In the genomic region with DNA sequence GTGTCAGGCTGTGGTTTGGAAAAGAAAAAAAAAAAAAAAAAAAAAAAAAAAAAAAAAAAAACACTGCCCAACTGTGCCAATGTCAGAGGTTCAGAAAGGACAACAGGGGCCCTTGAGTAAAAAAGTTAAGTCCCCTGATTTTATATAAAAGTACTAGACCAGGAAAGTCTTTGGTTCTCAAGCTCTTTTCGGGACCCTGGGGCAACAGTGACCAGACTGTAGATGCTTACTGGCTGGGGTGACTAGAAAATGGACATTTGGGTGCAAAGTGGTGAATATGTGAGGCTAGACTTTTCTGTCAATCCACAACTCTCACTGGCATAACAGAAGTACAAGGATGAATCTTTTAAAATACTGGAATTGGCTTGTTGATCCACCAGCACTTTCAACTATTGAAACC, we compare ENCODE assay signal across 11 mouse cellular contexts. TPM values are rescaled to one million over a fixed set of nuclear protein-coding genes. Genes with fewer than 3 reads are reported as not detected.
DNase-seq lines count a peak whose midpoint lies in the region; ATAC-seq and TF ChIP-seq lines count a peak whose summit lies in the region.
"Had no signal": no experiment of that assay in that cellular context is flagged by ENCODE, and none has a peak within 500 bp of the region (broad histone marks: within the 10 kb centered on the region; RNA-seq: fewer than 3 reads in every experiment).

No protein-coding gene starts in this region.

- H3K36me3 ChIP-seq in heart, embryonic 11.5 days (ENCODE audit: control insufficient read depth, insufficient read depth, low read length), result no peaks in the 10 kb centered on the region
- no peaks in the 10 kb centered on the region for H3K36me3 ChIP-seq in lung, embryonic 15.5 days
- H3K36me3 ChIP-seq in lung, postnatal 0 days (ENCODE audit: insufficient read depth, low read length), result no peaks in the 10 kb centered on the region
- H3K36me3 ChIP-seq in limb, embryonic 10.5 days, result 0 out of 2 replicates have a peak, but pooled peaks cover 2% of the 10 kb centered on the region
- no peaks in the 10 kb centered on the region for H3K36me3 ChIP-seq in neural tube, embryonic 14.5 days (ENCODE audit: control insufficient read depth, insufficient read depth, low read length)
- H3K36me3 ChIP-seq: intestine, embryonic 15.5 days; midbrain, embryonic 12.5 days had no signal

- TF ChIP-seq EP300 in lung, postnatal 0 days (IDR thresholded peaks at IDR 0.05), result no peak

- no peak overlapping the region for H3K27ac ChIP-seq in heart, embryonic 11.5 days (ENCODE audit: low read depth, low read length)
- no peak overlapping the region for H3K27ac ChIP-seq in lung, embryonic 15.5 days
- no peak overlapping the region for H3K27ac ChIP-seq in lung, postnatal 0 days (ENCODE audit: low read length)
- H3K27ac ChIP-seq in limb, embryonic 10.5 days, result peak overlapping the region; percentile 61
- no peak overlapping the region; the same call in 1 of the 2 replicates for H3K27ac ChIP-seq in neural tube, embryonic 14.5 days (ENCODE audit: low read depth, low read length)
- H3K27ac ChIP-seq: gastrocnemius, adult 2 months; intestine, embryonic 15.5 days; midbrain, embryonic 12.5 days had no signal

- no peak for TF ChIP-seq CTCF in lung, postnatal 0 days (IDR thresholded peaks at IDR 0.05)

- ATAC-seq in heart, embryonic 11.5 days (replicated peaks; ENCODE audit: insufficient number of reproducible peaks, low FRiP score, low TSS enrichment), result no peak
- ATAC-seq in lung, embryonic 15.5 days (ENCODE audit: borderline replicate concordance, extremely low read depth, low FRiP score, low TSS enrichment), result no peak
- ATAC-seq in lung, postnatal 0 days, result no peak
- ATAC-seq in neural tube, embryonic 14.5 days (ENCODE audit: low read depth), result no peak

- no peak for DNase-seq in heart, adult 9 months (ENCODE audit: low spot score in 2 of 2)
- no peak for DNase-seq in lung, postnatal 0 days (ENCODE audit: low spot score)
- DNase-seq in limb, embryonic 10.5 days (ENCODE audit: low spot score), result no peak
- DNase-seq in cerebellum, postnatal 36 days, result no peak
- DNase-seq in left cerebral cortex, postnatal 4 days, result no peak

- H3K9ac ChIP-seq in heart, embryonic 11.5 days (ENCODE audit: low read depth, low read length), result no peak overlapping the region
- H3K9ac ChIP-seq in lung, embryonic 15.5 days, result no peak overlapping the region
- no peak overlapping the region for H3K9ac ChIP-seq in lung, postnatal 0 days (replicated peaks; ENCODE audit: low read depth)
- 0 out of 2 replicates have a peak overlapping the region, but pooled peaks have one; percentile 42 for H3K9ac ChIP-seq in neural tube, embryonic 14.5 days (replicated peaks; ENCODE audit: low read depth, low read length)
- H3K9ac ChIP-seq: intestine, embryonic 15.5 days had no signal

- H3K9me3 ChIP-seq in heart, embryonic 11.5 days (replicated peaks; ENCODE audit: control insufficient read depth, low read length), result no peaks in the 10 kb centered on the region
- no peaks in the 10 kb centered on the region for H3K9me3 ChIP-seq in lung, embryonic 15.5 days
- no peaks in the 10 kb centered on the region for H3K9me3 ChIP-seq in lung, postnatal 0 days (ENCODE audit: low read length)
- no peaks in the 10 kb centered on the region for H3K9me3 ChIP-seq in limb, embryonic 10.5 days (replicated peaks)
- no peaks in the 10 kb centered on the region for H3K9me3 ChIP-seq in neural tube, embryonic 14.5 days (ENCODE audit: control insufficient read depth, low read length)
- H3K9me3 ChIP-seq: intestine, embryonic 15.5 days; midbrain, embryonic 12.5 days had no signal

- peaks cover 3% of the 10 kb centered on the region for H3K27me3 ChIP-seq in heart, embryonic 11.5 days (ENCODE audit: control insufficient read depth, insufficient read depth, low read length)
- H3K27me3 ChIP-seq in lung, embryonic 15.5 days, result peaks cover 12% of the 10 kb centered on the region; the same call in 1 of the 2 replicates
- no peaks in the 10 kb centered on the region for H3K27me3 ChIP-seq in lung, postnatal 0 days (replicated peaks; ENCODE audit: insufficient read depth, low read length)
- H3K27me3 ChIP-seq in limb, embryonic 10.5 days (ENCODE audit: low read depth, poor library complexity, severe bottlenecking), result peaks cover 40% of the 10 kb centered on the region
- H3K27me3 ChIP-seq in neural tube, embryonic 14.5 days (ENCODE audit: control insufficient read depth, insufficient read depth, low read length), result peaks cover 3% of the 10 kb centered on the region; the same call in 1 of the 2 replicates

- intact Hi-C loops in left cerebral cortex, postnatal 4 days (cut with DNase I), result loop anchor here (10.0 kb wide), 1 partner anchor 165 kb away; no protein-coding TSS in a partner anchor

- 70% methylated on average over 1 of the region's 1 CpGs for WGBS in heart, embryonic 11.5 days (ENCODE audit: insufficient replicate concordance)
- WGBS in lung, embryonic 15.5 days, result 88% methylated on average over 1 of the region's 1 CpGs
- 85% methylated on average over 1 of the region's 1 CpGs for WGBS in lung, postnatal 0 days
- 68% methylated on average over 1 of the region's 1 CpGs for WGBS in limb, embryonic 10.5 days
- 88% methylated on average over 1 of the region's 1 CpGs for WGBS in neural tube, embryonic 14.5 days

- H3K4me3 ChIP-seq in heart, embryonic 11.5 days (ENCODE audit: low read depth, low read length), result no peak overlapping the region
- H3K4me3 ChIP-seq in lung, embryonic 15.5 days, result no peak overlapping the region
- no peak overlapping the region for H3K4me3 ChIP-seq in lung, postnatal 0 days (ENCODE audit: low read depth, low read length)
- H3K4me3 ChIP-seq in limb, embryonic 10.5 days, result no peak overlapping the region
- no peak overlapping the region for H3K4me3 ChIP-seq in neural tube, embryonic 14.5 days (ENCODE audit: low read depth, low read length)

- peaks cover 3% of the 10 kb centered on the region; the same call in 1 of the 2 replicates for H3K4me1 ChIP-seq in heart, embryonic 11.5 days (ENCODE audit: control insufficient read depth, insufficient read depth, low read length)
- peaks cover 17% of the 10 kb centered on the region for H3K4me1 ChIP-seq in lung, embryonic 15.5 days
- H3K4me1 ChIP-seq in lung, postnatal 0 days (ENCODE audit: insufficient read depth, low read depth, low read length), result no peaks in the 10 kb centered on the region
- H3K4me1 ChIP-seq in limb, embryonic 10.5 days, result peaks cover 27% of the 10 kb centered on the region
- peaks cover 7% of the 10 kb centered on the region; the same call in 1 of the 2 replicates for H3K4me1 ChIP-seq in neural tube, embryonic 14.5 days (ENCODE audit: control insufficient read depth, insufficient read depth, low read length)

- H3K4me2 ChIP-seq in heart, embryonic 11.5 days, result peak overlapping the region; percentile 96
- peak overlapping the region; percentile 97; the same call in 1 of the 2 replicates for H3K4me2 ChIP-seq in lung, embryonic 15.5 days
- H3K4me2 ChIP-seq in lung, postnatal 0 days (replicated peaks; ENCODE audit: low read depth, low read length), result no peak overlapping the region
- no peak overlapping the region for H3K4me2 ChIP-seq in neural tube, embryonic 14.5 days (ENCODE audit: low read depth, low read length)

RNA-seq across cellular contexts. Expression of gene Rasgef1b, which starts 1.1 kb away (rescaled TPM):
- polyA plus RNA-seq in heart, embryonic 11.5 days (2014; fragmentation: Nextera tagmentation; extraction: Ambion mirVana), result 41.6 and 44.2 TPM in 2 replicates
- 14.9 and 16.3 TPM in 2 replicates for polyA plus RNA-seq in lung, embryonic 15.5 days (2015; fragmentation: Nextera tagmentation; extraction: Ambion mirVana)
- 33.9 and 36.3 TPM in 2 replicates for polyA plus RNA-seq in lung, postnatal 0 days (2015; fragmentation: Nextera tagmentation; extraction: Ambion mirVana)
- polyA plus RNA-seq in limb, embryonic 10.5 days (2016; fragmentation: Nextera tagmentation; extraction: Ambion mirVana), result 20.6 and 32.5 TPM in 2 replicates
- 83.7 and 86.2 TPM in 2 replicates for polyA plus RNA-seq in neural tube, embryonic 14.5 days (2014; fragmentation: Nextera tagmentation; extraction: Ambion mirVana)
- total RNA-seq in left cerebral cortex, postnatal 4 days (2021), result 10 to 100 TPM; 43.0 to 47.7 TPM

Comparison
In these comparisons a context has a peak if more than half of its experiments do, and no peak if none do; other contexts are left out.
1. H3K4me2 ChIP-seq: peak in heart, embryonic 11.5 days (single experiment) and lung, embryonic 15.5 days (single experiment); none in lung, postnatal 0 days (single experiment) and neural tube, embryonic 14.5 days (single experiment).